Mouse (Mus musculus) urinary bladder, postnatal 10 days (tissue): ENCODE results near the gene Gsk3b.
"Not testable (repeated sequence)": the region's sequence is repeated elsewhere in the genome, so short reads cannot be mapped to it uniquely, and the experiment has no call there.

Experiments used
- DNase-seq: peaks from one replicate; pipeline ENCODE4 v3.0.0; 2022; ENCODE audit warnings: low spot score

The Gsk3b gene

DNA sequence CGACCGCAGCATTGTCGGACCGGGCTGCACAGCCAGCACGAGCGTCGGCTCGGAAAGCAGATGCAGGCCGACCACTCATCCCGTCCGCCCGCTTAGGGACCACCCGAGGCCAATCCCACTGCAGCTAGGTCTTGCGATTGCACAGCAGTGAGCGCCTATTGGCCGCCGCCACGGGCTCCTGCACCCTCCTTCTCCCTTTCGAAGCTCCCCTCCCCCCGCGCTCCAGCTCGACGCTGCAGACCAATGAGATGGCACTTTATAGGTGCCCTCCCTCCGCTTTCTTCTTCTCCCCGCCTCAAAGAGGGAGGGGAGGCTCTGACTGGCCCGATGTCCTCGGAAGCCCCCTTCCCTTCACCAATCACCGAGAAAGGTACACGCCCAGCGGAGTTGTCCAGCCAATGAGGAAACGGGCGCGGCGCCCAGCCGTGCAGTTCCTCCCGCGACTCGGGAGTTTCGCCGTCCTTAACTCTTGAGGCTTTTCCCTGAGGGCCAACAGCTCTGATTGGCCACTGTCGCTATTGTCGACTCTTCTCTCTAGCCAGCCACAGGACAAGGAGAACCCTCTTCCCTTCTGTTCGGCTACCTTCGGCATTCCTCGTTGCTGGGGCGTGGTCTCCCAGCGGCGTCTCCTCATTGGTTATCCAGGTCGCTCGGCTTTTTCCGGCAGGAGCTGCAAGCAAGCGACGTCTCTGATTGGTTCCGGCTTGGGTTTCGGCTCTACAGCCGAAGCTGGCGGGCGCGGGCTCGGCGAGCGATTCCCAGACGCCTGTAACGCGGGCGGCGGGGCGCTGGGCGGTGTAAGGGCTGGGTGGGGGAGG, at the start of gene Gsk3b:
Gsk3b (plus strand) TSS at position 373 of the 818 bp plus-strand sequence.
- DNase-seq = peak; percentile 99

- no peak for DNase-seq
Observed at GRCm38 (mm10) chr16:38042160-38042559, 46.6 kb upstream of the Gsk3b start.

DNA sequence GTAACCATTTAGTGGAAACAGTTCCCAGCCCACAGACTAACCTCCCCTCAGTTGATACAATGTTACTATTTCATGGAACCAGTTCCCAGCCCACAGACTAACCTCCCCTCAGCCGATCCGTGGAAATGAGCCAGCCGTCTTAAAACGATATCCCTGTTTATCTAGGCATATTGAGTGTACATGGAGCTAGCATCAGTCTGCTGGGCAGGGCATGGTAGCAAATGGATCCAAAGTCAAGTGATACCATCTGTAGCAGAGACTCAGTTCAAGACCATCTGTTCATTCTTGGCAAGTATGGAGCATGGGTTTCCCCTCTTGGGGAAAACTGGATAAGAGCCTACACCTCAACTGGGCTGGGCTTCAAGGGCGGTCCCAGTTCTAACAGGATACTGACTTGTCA, 44.2 kb upstream of the Gsk3b start:
- DNase-seq = no peak

DNA sequence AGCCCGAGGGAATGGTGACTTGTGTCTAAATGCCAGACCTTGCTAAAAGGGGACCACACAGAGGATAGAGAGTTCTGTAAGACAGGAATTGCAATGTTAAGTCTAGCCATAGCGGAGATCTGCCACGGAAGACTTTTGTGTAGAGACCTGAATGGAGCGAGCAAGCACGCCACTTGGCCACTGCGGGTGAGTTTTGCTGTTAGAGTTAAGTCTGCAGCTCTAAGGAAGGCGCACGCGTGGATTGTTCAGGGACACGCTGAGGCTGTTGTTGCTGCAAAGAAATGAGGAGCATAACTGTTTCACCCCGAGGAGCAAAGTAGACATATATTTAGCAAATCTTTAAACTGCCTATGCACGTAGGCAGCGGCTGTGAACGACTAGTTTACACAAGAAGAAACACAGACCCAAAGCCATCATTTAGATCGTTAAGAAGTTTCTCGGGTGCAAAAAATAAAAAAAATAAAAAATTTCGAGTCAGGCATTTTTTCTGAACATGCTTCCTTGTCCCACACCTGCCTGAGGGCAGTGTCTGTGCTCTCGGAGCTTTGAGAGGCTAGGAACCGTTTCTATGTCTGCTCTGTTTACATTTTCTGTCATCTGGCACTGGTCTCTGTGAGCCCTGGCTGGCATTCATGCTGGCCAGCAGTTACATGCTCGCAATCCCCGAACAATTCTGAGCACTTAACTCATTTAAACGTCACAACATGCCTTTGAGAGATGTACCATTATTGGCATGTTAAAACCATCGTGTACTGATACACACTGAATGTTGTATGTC, 40.8 kb upstream of the Gsk3b start:
- DNase-seq = no peak

DNA sequence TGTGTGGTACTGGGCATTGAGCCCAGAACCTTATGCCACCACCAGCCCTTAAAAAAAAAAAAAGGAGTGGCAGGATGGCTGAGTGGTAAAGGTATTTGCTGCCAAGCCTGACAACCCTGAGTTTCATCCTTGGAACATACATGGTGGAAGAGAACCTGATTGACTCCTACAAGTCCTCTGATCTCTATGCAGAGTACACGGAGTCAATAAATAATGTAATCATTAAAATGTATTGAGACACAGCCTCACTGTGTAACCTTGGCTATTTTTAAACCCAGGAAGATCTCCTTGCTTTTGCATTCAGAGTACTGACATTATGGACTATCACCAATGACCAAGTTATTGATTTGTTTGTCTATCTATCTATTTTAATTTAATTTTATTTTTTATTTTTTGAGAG, 30.9 kb upstream of the Gsk3b start:
- no peak for DNase-seq

DNA sequence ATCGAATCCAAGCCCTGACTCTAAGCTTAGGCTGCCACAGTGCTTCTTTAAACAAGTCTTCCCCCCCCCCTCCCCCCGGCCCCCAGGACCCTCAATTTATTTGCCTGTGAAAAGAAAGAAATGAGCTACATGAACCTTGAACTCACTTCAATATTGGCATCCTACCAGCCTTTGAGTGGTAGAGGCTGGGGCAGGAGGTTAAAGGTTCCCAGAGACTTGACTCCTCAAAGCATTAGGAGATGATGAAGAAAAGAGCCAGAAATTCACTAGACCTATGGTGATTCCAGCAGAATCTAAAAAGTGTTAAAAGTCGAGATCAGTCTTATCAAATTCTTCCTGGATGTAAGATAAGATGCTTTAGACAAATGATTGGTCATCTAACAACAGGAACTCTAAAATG, 30.0 kb upstream of the Gsk3b start:
- no peak for DNase-seq

DNA sequence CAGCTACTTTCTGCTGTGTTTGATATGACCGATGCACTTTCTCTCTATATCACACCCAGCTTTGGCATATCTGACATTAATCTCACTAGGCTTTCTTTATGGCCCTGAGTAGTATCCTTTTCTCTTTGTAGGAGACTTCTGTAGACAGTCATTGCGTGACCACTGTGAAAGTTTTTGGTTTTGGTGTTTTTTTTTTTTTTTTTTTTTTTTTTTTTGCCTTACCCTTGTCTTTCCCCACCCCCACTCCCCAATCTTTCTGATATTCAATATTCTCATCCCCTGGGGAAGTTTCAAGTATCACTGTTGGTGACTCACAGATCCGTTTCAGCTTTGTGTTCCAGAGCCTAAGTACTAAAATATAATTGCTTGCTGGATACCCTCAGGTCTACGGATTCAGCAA, 29.2 kb upstream of the Gsk3b start:
- DNase-seq = no peak

DNA sequence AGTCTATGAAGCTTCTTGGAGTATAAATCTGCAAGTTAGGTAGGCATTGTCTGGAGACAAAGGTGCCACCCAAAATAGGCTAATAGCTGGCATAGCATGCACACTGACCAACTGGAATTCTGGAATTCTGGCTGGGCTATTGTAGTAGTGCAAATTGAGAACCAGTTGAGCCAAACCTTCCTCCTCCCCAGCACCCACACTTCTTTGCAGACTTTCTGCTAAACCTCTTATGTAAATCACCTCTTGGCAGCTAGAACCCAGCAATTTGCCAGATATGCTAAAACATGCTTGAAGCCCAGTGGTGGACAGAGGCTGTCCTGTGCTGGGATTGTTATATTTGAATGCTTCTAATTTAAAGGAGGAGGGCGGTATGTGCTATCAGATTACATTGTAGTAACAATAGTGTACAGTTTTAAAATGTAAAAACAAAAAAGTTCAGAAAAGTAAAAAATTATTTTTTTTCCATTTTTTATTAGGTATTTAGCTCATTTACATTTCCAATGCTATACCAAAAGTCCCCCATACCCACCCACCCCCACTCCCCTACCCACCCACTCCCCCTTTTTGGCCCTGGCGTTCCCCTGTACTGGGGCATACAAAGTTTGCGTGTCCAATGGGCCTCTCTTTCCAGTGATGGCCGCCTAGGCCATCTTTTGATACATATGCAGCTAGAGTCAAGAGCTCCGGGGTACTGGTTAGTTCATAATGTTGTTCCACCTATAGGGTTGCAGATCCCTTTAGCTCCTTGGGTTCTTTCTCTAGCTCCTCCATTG, 14.8 kb upstream of the Gsk3b start:
- not testable (repeated sequence) for DNase-seq

DNA sequence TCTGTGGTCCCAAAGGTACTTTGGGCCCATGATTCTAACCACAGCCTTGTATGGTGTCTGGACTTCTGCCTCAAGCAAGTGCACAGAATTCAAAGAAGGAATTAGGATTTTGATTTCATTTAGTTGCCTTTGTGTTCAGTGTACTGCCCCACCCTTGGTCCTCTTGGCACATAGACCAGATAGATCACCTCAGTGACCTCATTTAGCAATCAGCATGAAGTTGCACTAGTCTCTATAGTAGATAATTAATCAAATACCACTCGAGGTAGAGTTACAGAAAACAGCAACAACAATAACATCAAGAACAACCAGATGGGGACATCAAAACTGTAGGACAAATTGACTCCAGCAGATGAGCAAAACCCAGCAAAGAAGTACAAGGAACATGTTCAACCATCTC, 8.6 kb upstream of the Gsk3b start:
- DNase-seq = no peak

GRCm38 (mm10) chr16:38087231-38087630, 1.6 kb upstream of the Gsk3b start:
- DNase-seq = no peak

GRCm38 (mm10) chr16:38087645-38088125, 1.1 kb upstream of the Gsk3b start:
- DNase-seq = no peak

DNA sequence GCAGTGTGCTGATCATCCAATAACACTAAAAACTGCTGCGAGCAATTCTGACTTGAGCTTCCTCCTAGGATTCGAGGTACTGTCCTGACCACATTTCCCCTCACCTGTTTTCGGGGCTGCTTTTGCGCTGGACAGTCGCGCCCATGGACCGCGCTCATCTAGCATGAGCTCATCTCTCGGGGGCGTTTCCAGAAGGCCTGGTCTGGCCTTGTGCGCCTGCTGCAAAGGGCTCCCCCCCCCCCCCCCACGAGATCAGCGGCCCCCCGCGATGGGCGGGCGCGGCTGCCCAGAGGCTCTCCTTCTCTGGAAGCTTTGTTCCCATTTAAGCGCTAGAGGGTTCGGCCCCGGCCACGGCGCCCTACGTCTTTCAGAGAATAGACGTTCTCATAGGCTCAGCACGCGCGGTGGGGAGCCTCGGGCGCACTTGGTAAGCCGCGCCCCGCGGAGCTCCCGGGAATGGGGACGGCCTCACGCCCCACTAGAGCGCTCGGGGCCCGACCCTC, 624 bp upstream of the Gsk3b start:
- peak; percentile 35 for DNase-seq

DNA sequence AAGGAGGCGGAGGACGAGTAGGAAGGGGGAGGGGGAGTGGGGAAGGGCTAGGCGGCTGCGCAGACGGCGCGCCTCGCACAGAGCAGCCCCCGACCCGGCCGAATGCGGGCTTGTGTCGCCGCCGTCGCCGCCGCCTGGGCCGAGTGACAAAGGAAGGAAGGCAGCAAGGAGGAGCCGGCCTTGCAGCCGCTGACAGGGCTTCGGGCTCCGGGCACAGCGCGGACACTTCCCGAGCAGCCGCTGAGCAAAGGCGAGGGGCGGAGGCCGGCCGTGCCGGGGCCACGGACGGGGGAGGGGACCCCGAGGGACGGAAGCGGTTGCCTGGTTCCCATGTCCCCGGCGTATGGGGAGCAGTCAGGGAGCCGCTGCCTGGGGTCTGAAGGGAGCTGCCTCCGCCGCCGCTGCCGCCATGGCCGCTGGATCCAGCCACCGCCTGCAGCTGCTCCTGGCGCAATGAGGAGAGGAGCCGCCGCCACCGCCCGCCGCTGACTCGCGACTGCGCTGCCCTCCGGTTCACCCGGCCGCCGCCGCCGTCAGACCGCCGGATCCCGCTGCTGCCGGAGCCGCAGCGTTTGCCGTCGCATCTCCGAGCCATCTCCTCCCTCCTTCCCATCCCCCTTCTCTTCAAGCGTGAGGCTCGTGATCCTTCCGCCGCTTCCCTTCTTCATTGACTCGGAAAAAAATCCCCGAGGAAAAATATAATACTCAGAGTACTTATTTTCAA, 808 bp downstream of the Gsk3b start:
- peak; percentile 20 for DNase-seq

DNA sequence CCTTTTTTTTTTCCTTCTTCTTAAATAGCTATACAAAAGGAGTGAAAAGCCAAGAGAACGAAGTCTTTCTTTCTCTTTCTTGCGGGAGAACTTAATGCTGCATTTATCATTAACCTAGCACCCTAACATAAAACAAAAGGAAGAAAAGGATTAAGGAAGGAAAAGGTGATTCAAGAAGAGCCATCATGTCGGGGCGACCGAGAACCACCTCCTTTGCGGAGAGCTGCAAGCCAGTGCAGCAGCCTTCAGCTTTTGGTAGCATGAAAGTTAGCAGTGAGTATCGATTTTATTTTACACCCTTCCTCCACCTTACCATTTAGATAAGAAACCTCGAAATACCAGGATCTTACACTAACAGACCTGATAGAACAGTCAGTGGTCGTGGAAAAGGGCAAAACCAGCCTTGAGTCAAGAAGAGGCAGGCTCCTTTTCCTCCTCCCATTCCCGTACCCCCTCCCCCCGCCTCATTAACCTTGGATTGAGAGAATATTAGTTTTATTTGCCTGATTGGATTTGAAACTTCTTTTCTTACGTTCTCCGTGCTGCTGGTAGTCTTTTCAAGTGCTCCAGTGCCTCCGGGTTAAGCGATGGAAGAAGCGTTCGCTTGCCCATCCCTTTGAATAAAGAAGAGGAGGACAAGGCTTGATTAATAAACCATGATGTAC, 1.7 kb downstream of the Gsk3b start:
- no peak for DNase-seq

DNA sequence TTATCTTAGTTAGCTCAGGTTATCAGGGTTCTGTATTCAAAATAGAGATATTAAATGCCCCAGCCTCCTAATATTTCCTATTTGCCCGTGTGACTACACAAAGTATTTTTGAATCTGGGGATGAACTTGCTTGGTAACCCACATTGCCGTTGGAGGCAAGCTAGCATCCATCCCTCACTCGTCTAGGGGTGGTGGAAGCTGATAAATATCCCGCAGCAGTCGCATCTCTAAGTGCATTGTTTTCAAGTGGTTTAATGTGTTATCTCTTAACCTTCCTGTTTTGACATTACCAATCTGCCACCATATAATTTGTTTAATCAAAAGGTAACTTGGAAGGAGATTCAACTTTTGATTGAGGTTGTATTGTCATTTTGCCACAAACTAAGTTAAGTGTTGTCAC, 2.2 kb downstream of the Gsk3b start:
- no peak for DNase-seq

DNA sequence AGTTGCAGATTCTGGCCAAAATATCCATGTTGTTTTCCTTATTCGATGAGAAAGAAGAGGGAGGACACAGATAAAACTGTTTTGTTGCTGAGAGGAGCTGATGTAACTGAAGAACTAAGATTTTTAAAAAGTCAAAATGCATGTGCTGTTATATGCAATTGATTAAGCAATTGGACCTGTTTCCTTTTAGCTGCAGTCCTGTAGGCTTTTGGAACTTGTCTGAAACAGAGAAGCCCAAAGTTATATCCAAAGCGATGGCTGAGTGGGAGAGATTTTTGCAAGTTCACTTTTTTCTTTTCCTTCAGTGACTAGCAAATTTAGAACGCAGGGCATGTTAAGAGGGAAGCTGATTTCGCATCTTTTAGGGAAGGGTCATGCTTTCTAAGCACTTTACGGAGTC, 2.9 kb downstream of the Gsk3b start:
- DNase-seq = no peak

GRCm38 (mm10) chr16:38092598-38092997, 3.8 kb downstream of the Gsk3b start:
- no peak for DNase-seq

DNA sequence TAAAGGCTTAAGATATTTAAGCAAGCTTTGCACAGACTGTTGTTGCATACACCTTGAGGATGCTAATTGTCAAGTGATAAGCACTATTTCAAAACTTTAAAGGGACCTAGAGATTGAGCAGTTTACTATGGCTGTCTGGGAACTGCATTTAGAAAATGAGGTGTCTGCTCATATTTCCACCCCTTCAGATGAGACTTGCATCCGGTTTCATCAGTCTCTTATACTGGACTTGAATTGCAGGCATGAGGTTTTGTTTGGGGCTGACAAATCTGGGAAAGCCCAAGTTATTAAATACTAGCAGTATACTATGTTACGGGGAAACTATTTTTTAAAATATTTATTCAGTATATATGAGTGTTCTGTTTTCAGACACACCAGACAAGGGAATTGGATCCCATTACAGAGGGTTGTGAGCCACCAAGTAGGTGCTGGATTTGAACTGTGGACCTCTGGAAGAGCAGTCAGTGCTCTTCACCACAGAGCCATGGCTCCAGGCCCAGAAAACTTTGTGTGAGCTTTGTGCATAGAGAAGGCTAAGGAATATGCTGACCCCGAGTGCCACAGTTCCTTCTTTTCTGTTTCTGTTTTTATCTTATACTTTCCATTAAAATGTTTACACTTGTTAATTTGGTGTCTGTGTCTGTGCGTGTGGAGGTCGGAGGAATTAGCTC, 6.5 kb downstream of the Gsk3b start:
- DNase-seq = no peak

DNA sequence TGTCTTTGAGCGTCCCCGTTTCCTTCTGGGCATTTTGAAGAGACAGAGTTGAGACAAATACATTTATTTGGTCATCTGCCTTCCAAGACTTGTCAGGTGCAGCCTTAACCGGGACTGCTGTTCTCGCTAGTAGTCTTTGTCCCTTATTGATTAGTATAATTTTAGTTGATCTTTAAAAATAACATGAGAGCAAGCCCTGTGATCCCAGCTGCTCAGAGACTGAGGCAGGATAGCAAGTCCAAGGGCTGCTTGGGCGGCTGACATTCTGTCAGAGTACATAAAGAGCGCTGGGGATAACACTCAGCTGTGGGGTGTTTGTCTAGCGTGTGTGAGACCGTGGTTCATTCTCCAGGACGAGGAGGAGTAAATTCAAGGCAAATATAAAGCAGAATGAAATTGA, 8.7 kb downstream of the Gsk3b start:
- DNase-seq = no peak

DNA sequence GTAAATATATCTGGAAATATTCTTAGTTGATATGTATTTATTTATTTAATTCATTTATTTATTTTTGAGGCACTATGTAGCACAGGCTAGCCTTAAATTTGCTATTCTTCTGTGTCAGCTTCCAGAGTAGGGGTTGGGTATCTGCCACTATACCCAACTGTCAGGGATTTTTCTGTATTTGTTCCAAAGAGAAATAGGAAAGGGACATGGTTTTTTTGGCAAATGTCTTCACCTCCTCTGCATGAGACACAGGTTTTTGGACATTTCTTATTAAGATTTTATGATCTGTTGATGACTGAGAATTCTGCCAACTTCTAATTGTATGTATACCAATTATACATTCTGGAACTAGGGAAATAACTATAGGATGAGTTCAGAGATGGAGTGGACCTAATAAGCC, 10.5 kb downstream of the Gsk3b start:
- DNase-seq = no peak

GRCm38 (mm10) chr16:38100569-38100968, 11.8 kb downstream of the Gsk3b start:
- DNase-seq = no peak
